Mouse (Mus musculus) lung, embryonic 16.5 days (tissue): ENCODE data around the gene Ipo9. TPM values are rescaled to one million over a fixed set of nuclear protein-coding genes. Genes with fewer than 3 reads are reported as not detected.

Experiments used
- ATAC-seq: fragments of 200-750 bp; cut with Nextera tagmentation; 2 replicates; pipeline ENCODE4 v1.8.0; 2017; ENCODE audit warnings: low read depth, mild to moderate bottlenecking, moderate library complexity
- H3K27ac ChIP-seq: fragments of 300-500 bp; sonication (generic); 2 replicates; pipeline ENCODE4 v1.5.1; 2014; ENCODE audit warnings: mild to moderate bottlenecking, control low read depth, low read length
- H3K27me3 ChIP-seq: fragments of 300-500 bp; sonication (generic); 2 replicates; pipeline ENCODE4 v1.6.1; 2014; ENCODE audit warnings: low read depth, low read length, mixed read lengths; ENCODE audit not compliant: control insufficient read depth, insufficient read depth
- H3K36me3 ChIP-seq: fragments of 300-500 bp; sonication (generic); 2 replicates; pipeline ENCODE4 v1.6.1; 2014; ENCODE audit warnings: low read length; ENCODE audit not compliant: control insufficient read depth, insufficient read depth
- H3K4me1 ChIP-seq: fragments of 300-500 bp; sonication (generic); replicated peaks from 2 replicates; pipeline ENCODE4 v1.6.1; 2014; ENCODE audit warnings: low read length, mixed read lengths; ENCODE audit not compliant: control insufficient read depth, insufficient read depth
- H3K4me2 ChIP-seq: fragments of 300-500 bp; sonication (generic); 2 replicates; pipeline ENCODE4 v1.6.1; 2014; ENCODE audit warnings: low read depth, low read length, control low read depth
- H3K4me3 ChIP-seq: fragments of 300-500 bp; sonication (generic); 2 replicates; pipeline ENCODE4 v1.5.1; 2014; ENCODE audit warnings: mild to moderate bottlenecking, low read length, control low read depth
- H3K9ac ChIP-seq: fragments of 300-500 bp; sonication (generic); 2 replicates; pipeline ENCODE4 v1.6.1; 2014; ENCODE audit warnings: low read length, control low read depth
- H3K9me3 ChIP-seq: fragments of 300-500 bp; sonication (generic); 2 replicates; pipeline ENCODE4 v1.6.1; 2016; ENCODE audit warnings: low read length; ENCODE audit not compliant: control insufficient read depth
- WGBS: fragments of 180-500 bp; shearing (Covaris S2); extraction: QIAGEN DNeasy Blood & Tissue Kit; methylation state at CpG from one replicate; pipeline ENCODE4 v1.1.7; 2014; 5-methylcytosine and 5-hydroxymethylcytosine counted together
- polyA plus RNA-seq: library from polyadenylated mRNA; unstranded; fragments of >200 nt; fragmentation: Nextera tagmentation; extraction: Ambion mirVana; gene quantifications from 2 replicates; pipeline ENCODE4 v1.2.1, GENCODE M21; 2015

Gene Ipo9
- polyA plus RNA-seq, 1 experiment from 2014 or later = 109 TPM

- ATAC-seq = peak; percentile 78
- H3K27me3 ChIP-seq = no peaks in the 10 kb centered on the region
- H3K4me3 ChIP-seq = peak overlapping the region; percentile 49
- no peak overlapping the region for H3K27ac ChIP-seq
- WGBS = under 1% methylated on average over 20 of the region's 20 CpGs
- no peaks in the 10 kb centered on the region for H3K36me3 ChIP-seq
- no peaks in the 10 kb centered on the region for H3K9me3 ChIP-seq
- peak overlapping the region; percentile 81 for H3K4me2 ChIP-seq
- H3K4me1 ChIP-seq = peaks cover 3% of the 10 kb centered on the region
- peak overlapping the region; percentile 67 for H3K9ac ChIP-seq
Observed at GRCm38 (mm10) chr1:135368245-135368644, 62.1 kb downstream of the Ipo9 start.

DNA sequence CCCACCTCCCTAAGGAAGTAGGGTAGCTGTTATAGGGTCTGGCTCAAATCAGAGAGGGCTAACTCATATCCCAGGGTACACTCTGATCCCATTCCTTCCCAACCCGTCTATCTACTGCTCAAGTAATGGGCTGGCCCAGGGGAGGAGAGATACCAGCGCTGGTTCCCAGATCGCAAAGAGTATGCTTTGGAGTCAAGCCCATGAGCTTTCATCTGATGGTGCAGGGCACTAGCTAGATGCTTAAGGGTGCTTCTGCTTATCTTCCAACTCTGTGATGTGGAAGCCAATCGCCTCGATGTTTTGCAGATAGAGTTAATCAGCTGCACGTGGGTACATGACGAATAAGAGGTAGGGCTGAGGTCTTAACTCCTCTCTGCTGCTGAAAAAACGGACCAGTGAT is 62.7 kb downstream of the Ipo9 start:
- no peak overlapping the region for H3K9ac ChIP-seq
- no peaks in the 10 kb centered on the region for H3K36me3 ChIP-seq
- 55% methylated on average over 8 of the region's 8 CpGs for WGBS
- no peaks in the 10 kb centered on the region for H3K9me3 ChIP-seq
- no peak overlapping the region for H3K4me3 ChIP-seq
- H3K27ac ChIP-seq = no peak overlapping the region
- no peaks in the 10 kb centered on the region for H3K27me3 ChIP-seq
- peaks cover 3% of the 10 kb centered on the region for H3K4me1 ChIP-seq
- no peak for ATAC-seq
- no peak overlapping the region for H3K4me2 ChIP-seq

GRCm38 (mm10) chr1:135367005-135367404 is 63.3 kb downstream of the Ipo9 start:
- Histone ChIP-seq H3K4me3 (no peak overlapping the region), H3K27me3 (no peaks in the 10 kb centered on the region), H3K36me3 (no peaks in the 10 kb centered on the region), H3K9me3 (0 out of 2 replicates have a peak, but pooled peaks cover 2% of the 10 kb centered on the region), H3K27ac (no peak overlapping the region), H3K4me2 (no peak overlapping the region), H3K9ac (no peak overlapping the region), H3K4me1 (peaks cover 3% of the 10 kb centered on the region)
- no peak for ATAC-seq
- WGBS = 69% methylated on average over 7 of the region's 7 CpGs

DNA sequence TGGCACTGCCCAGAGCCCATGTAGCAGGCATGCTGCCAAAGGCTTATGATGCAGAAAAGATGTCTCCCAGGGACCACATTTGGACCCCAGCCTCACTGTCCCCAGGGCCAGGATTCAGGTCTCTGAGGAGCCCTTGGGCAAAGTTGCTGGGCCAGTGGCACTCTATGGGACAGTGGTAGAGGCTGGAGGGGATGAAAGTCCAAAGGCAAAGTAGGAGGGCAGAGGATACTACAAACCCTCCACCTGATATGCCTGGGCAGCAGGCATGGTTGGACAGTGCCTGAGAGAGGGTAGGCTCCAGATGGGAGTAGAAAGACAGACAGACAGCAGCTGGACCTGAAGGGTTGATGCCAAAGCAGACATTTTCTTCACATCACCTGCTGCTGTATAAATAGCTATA is 63.9 kb downstream of the Ipo9 start:
- Histone ChIP-seq H3K9me3 (0 out of 2 replicates have a peak, but pooled peaks cover 3% of the 10 kb centered on the region), H3K36me3 (no peaks in the 10 kb centered on the region), H3K9ac (no peak overlapping the region), H3K27ac (no peak overlapping the region), H3K4me1 (peaks cover 3% of the 10 kb centered on the region), H3K4me3 (no peak overlapping the region), H3K27me3 (no peaks in the 10 kb centered on the region), H3K4me2 (no peak overlapping the region)
- ATAC-seq = no peak

DNA sequence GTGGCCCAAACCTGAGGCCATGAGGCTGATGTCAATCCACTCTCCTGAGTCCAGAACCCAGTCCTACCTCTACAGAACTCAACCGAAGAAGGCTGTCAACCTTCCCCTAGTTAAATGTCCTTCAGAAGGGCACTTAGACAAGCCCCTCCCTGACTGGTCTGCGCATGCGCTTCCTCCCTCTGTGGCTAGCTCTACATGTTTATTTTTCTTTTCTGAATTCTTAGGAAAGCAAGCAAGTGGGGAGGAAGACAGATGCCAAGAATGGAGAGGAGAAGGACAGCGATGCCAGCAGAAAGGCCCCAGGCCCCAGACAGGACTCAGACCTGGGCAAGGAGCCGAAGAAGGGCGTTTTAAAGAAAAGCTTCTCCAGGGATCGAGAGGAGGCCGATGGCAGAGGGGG is 66.9 kb downstream of the Ipo9 start:
- ATAC-seq = no peak
- Histone ChIP-seq H3K4me2 (no peak overlapping the region), H3K9me3 (0 out of 2 replicates have a peak, but pooled peaks cover 3% of the 10 kb centered on the region), H3K27me3 (no peaks in the 10 kb centered on the region), H3K36me3 (no peaks in the 10 kb centered on the region), H3K4me1 (no peaks in the 10 kb centered on the region), H3K9ac (no peak overlapping the region), H3K4me3 (no peak overlapping the region), H3K27ac (no peak overlapping the region)
- WGBS = 39% methylated on average over 8 of the region's 8 CpGs

GRCm38 (mm10) chr1:135362115-135362514 is 68.2 kb downstream of the Ipo9 start:
- H3K4me1 ChIP-seq = no peaks in the 10 kb centered on the region
- no peak overlapping the region for H3K4me3 ChIP-seq
- no peak overlapping the region for H3K4me2 ChIP-seq
- no peaks in the 10 kb centered on the region for H3K36me3 ChIP-seq
- no peak for ATAC-seq
- no peaks in the 10 kb centered on the region for H3K27me3 ChIP-seq
- no peak overlapping the region for H3K9ac ChIP-seq
- 0 out of 2 replicates have a peak, but pooled peaks cover 3% of the 10 kb centered on the region for H3K9me3 ChIP-seq
- no peak overlapping the region for H3K27ac ChIP-seq

GRCm38 (mm10) chr1:135361491-135361890 is 68.8 kb downstream of the Ipo9 start:
- WGBS = 85% methylated on average over 4 of the region's 4 CpGs
- Histone ChIP-seq H3K4me1 (no peaks in the 10 kb centered on the region), H3K36me3 (no peaks in the 10 kb centered on the region), H3K9me3 (0 out of 2 replicates have a peak, but pooled peaks cover 3% of the 10 kb centered on the region), H3K4me2 (no peak overlapping the region), H3K27me3 (no peaks in the 10 kb centered on the region), H3K27ac (no peak overlapping the region), H3K9ac (no peak overlapping the region), H3K4me3 (no peak overlapping the region)
- no peak for ATAC-seq

- whole genome bisulfite sequencing = 10% methylated on average over 2 of the region's 2 CpGs
- Histone ChIP-seq H3K9me3 (0 out of 2 replicates have a peak, but pooled peaks cover 3% of the 10 kb centered on the region), H3K4me3 (no peak overlapping the region), H3K36me3 (no peaks in the 10 kb centered on the region), H3K4me1 (no peaks in the 10 kb centered on the region), H3K4me2 (no peak overlapping the region), H3K9ac (no peak overlapping the region), H3K27me3 (no peaks in the 10 kb centered on the region), H3K27ac (no peak overlapping the region)
- ATAC-seq = peak; percentile 69
Observed at GRCm38 (mm10) chr1:135359071-135359470, 71.2 kb downstream of the Ipo9 start.

GRCm38 (mm10) chr1:135351953-135352352 is 78.3 kb downstream of the Ipo9 start:
- no peaks in the 10 kb centered on the region for H3K36me3 ChIP-seq
- no peak overlapping the region for H3K4me3 ChIP-seq
- H3K9me3 ChIP-seq = no peaks in the 10 kb centered on the region
- no peak; the same call in 1 of the 2 replicates for ATAC-seq
- H3K27ac ChIP-seq = no peak overlapping the region
- no peaks in the 10 kb centered on the region for H3K27me3 ChIP-seq
- H3K9ac ChIP-seq = no peak overlapping the region
- peaks cover 9% of the 10 kb centered on the region for H3K4me1 ChIP-seq
- WGBS = 58% methylated on average over 3 of the region's 3 CpGs
- no peak overlapping the region for H3K4me2 ChIP-seq
